Mouse (Mus musculus): ENCODE data around the gene Ears2.

The Ears2 gene

GRCm38 (mm10) chr7:122045181-122045634 lies 21.9 kb downstream of the Ears2 start:
- no peak for DNase-seq (ENCODE audit: low spot score)

- DNase-seq (ENCODE audit: low spot score) = no peak
Observed at GRCm38 (mm10) chr7:122044106-122044505, 23.0 kb downstream of the Ears2 start.

GRCm38 (mm10) chr7:122034348-122034747 lies 32.7 kb downstream of the Ears2 start:
- DNase-seq (ENCODE audit: low spot score) = no peak

DNA sequence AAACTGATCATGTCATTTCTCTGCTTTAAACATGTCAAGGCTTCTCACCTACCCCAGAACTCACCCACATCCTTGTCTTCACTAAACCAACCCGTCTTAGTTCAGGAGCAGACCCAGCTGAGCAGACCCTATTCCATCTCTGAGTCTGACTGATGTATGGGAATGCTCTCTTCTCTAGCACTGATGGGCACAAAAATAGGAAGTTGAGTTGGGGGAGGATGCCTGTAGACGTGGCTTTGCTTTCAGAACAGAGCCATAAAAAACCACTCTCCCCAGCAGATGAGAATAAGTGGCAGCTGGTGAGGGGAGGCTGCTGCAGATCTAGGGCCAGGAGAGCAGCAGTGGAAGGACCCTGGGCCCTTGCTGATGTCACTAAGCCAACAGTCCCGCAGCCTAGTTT lies 33.7 kb downstream of the Ears2 start:
- DNase-seq (ENCODE audit: low spot score) = no peak

DNA sequence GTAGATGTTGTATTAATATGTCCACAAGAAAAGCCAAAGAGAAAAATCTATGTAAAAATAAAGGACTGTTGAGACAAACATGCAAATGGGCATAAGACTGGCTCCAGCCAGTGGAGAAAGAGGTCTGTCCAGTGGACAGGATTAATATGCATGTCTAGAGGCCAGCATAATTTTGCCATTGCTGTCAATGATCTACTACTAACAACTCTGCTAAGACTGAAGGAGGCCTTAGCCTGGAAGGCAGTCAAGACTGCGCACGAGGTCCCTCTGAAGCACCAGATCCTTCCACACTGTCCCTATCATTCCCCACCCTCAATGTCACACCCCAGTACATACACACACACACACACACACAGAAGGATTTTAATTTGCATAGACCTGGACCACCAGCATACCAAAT lies 44.9 kb downstream of the Ears2 start:
- no peak for DNase-seq (ENCODE audit: low spot score)

DNA sequence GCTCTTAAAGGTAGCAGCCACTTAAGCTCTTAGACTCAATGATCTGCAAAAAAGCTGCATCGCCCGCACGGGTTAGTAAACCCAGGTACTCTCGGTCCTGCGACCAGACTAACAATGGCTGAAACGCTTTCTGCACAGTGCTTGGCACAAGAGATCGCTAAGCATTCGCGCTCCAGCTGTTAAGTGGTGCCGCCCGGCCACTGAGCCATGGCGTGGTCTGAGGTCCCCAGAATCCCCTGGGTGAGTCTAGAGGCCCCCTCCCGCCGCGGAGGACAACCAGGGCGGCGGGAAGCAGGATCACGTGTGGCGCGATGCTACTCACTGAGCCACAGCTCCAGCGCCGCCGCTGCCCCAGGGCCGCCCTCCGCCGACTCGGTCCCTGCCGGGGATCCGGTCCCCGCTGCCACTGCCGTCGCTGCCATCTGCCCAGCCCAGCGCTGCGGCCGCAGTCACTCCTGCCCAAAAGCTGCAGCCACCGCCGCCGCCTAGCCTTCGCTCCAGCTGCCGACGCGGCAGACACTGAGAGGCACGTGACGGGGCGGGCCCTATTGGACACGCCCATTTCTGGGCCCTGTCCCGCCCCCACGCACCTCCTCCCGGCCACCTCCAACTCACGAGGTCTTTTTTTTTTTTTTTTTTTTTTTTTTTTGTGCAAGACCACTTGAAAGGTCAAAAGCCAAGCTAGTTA lies 46.3 kb downstream of the Ears2 start, which contains the start of gene Gga2:
Gga2 (minus strand) TSS at position 556 of the 688 bp plus-strand sequence.
- peak; percentile 55 for DNase-seq (ENCODE audit: low spot score)

DNA sequence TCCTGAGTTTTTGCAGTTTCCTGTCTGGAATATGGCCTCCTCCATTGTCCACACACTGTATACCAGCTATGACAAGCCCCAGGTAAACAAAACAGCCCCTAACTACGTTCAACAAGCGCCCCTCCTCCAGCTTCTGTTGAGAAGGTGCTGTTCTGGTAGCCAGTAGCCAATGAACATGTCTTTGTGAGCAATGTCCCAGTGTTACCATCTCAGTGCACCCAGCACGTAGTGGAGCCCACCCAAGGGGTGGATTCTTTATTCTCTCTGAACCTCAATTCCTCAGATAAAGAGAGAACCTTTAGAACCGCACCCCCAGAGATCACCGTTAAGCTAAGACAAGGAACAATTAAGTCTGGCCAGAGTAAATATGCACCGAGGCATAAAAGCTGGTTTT lies 46.8 kb downstream of the Ears2 start:
- no peak for DNase-seq (ENCODE audit: low spot score)

GRCm38 (mm10) chr7:122018978-122019377 lies 48.1 kb downstream of the Ears2 start:
- no peak for DNase-seq (ENCODE audit: low spot score)

- no peak for DNase-seq (ENCODE audit: low spot score)
Observed at GRCm38 (mm10) chr7:122018247-122018646, 48.8 kb downstream of the Ears2 start.

DNA sequence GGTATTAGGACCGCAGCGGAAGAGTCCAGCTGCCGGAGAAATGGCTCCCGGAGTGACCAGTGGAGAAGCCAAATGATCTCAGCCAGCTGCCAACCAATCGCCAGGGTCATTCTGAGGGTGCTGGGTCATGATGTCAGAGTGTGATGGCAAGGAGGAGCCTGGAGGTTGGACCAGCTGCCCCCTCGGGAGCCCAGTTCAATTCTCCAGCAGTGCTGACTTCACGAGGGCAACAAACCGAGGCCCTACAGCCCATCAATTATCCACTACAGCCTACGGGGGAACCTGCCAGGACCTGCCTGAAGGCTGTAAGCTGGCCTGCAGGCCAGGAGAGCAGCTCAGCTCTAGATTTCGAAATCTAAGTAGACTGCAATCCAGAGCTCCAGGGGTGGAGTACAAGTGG lies 51.3 kb downstream of the Ears2 start:
- DNase-seq (ENCODE audit: low spot score) = no peak

DNA sequence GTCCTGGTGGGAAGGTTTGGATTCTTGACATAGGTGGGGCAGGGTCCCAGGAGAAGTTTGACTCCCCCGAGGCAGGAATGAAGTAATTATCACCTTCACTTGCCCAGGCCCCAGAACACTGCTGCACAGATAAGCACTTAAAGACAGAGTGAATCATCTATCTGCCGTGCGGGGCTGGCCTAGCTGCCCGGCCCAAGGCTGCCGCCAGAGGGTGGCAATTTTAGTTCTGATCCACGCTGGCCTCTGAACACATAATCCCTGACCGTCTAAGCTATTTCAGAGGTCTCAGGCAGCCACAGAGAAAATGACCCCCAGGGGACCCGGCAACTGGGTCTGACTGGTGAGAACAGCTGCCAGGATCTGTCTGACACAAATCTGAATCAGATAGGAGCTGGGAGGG lies 52.0 kb downstream of the Ears2 start:
- no peak for DNase-seq (ENCODE audit: low spot score)

DNA sequence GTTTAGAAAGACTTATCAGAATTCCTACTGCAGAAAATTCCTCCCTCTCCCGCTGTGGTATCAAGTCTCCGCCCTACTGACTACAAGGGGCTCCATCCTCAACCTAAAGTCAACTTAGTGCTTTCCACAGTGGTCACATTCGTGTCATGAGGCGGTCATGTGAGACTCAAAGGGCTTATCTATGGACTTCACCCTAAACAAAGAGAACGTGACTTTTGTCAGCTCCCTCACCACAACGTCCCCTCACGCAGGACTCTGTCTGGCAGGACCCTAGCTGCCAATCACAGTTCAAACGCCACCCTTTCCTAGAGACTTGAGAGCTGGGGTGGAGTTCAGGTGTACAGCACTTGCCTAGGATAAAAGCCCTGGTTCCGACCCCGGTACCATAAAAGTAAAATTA lies 54.1 kb downstream of the Ears2 start:
- no peak for DNase-seq (ENCODE audit: low spot score)

DNA sequence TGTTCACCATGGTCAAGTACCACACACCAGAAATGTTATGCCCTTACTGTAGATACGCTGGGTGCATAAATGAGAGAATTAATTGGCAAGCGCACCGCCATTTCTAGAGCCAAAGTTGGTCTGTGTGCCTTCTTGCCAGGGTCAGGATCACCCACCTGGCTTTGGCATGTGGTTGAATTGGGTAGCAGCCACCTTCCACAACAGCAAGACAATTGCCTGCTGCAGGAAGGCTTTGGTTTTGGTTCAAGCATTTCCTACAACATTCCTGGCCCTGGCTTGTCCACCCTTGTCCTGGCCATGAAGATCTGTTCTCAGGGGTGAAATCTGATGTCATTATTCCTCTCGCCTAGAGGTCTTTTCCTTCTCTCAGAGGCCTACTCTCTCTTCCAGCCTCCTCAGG lies 54.7 kb downstream of the Ears2 start:
- DNase-seq (ENCODE audit: low spot score) = no peak

DNA sequence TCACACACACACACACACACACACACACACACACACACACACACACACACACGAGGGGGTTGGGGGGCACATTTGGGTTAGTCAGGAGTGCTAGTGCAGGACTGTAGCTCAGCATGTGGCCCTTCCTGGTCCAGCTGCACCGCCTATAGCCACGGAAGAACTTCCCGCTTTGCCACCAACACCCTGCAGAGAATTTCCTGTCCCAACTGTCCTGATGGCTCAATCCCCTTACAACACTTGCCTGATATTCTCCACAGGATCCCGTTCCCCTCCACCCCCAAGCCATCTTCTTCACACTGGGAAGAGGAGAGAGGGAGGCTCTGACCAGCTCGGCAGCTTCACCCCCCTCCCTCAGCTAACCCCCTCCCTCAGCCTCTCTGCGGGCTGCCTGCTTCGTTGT lies 66.7 kb downstream of the Ears2 start:
- DNase-seq (ENCODE audit: low spot score) = no peak

- no peak for DNase-seq (ENCODE audit: low spot score)
Observed at GRCm38 (mm10) chr7:121995961-121996360, 71.1 kb downstream of the Ears2 start.

Measured in urinary bladder, postnatal 10 days (tissue).